Mouse (Mus musculus) liver, postnatal 0 days (tissue): ENCODE data around the gene Itga1. TPM values are rescaled to one million over a fixed set of nuclear protein-coding genes. Genes with fewer than 3 reads are reported as not detected.

Experiments used
- ATAC-seq: fragments of 200-750 bp; cut with Nextera tagmentation; 2 replicates; pipeline ENCODE4 v1.8.0; 2017; ENCODE audit warnings: mild to moderate bottlenecking, moderate library complexity
- DNase-seq: peaks from one replicate; pipeline ENCODE4 v3.0.0-alpha.2; 2016
- H3K27ac ChIP-seq: fragments of 300-500 bp; sonication (generic); 2 replicates; pipeline ENCODE4 v1.5.1; 2014; ENCODE audit warnings: antibody characterized with exemption, moderate library complexity, mild to moderate bottlenecking, low read depth
- H3K27me3 ChIP-seq: fragments of 300-500 bp; sonication (generic); 2 replicates; pipeline ENCODE4 v1.6.1; 2014; ENCODE audit warnings: low read length, control low read depth, mixed read lengths; ENCODE audit not compliant: insufficient read depth
- H3K36me3 ChIP-seq: fragments of 300-500 bp; sonication (generic); replicated peaks from 2 replicates; pipeline ENCODE4 v1.6.1; 2014; ENCODE audit warnings: mild to moderate bottlenecking, control low read depth, low read length, moderate library complexity, mixed read lengths; ENCODE audit not compliant: insufficient read depth
- H3K4me1 ChIP-seq: fragments of 300-500 bp; sonication (generic); 2 replicates; pipeline ENCODE4 v1.6.1; 2014; ENCODE audit warnings: antibody characterized with exemption, mild to moderate bottlenecking, control low read depth; ENCODE audit not compliant: insufficient read depth
- H3K4me2 ChIP-seq: fragments of 300-500 bp; sonication (generic); 2 replicates; pipeline ENCODE4 v1.6.1; 2014; ENCODE audit warnings: low read depth, mild to moderate bottlenecking, low read length, moderate library complexity, mixed read lengths
- H3K4me3 ChIP-seq: fragments of 300-500 bp; sonication (generic); 2 replicates; pipeline ENCODE4 v1.5.1; 2014; ENCODE audit warnings: low read depth, low read length
- H3K9ac ChIP-seq: fragments of 300-500 bp; sonication (generic); replicated peaks from 2 replicates; pipeline ENCODE4 v1.6.1; 2014; ENCODE audit warnings: mild to moderate bottlenecking, moderate library complexity
- H3K9me3 ChIP-seq: fragments of 300-500 bp; sonication (generic); 2 replicates; pipeline ENCODE4 v1.6.1; 2016; ENCODE audit warnings: mild to moderate bottlenecking, control low read depth, low read length, mixed read lengths
- CTCF ChIP-seq: sonication (generic); IDR thresholded peaks from 2 replicates; pipeline ENCODE4 v1.5.1; 2016; ENCODE audit warnings: antibody characterized with exemption, low read depth
- EP300 ChIP-seq: IDR thresholded peaks from 2 replicates; pipeline ENCODE4 v1.6.1; 2016; ENCODE audit warnings: antibody characterized with exemption, low read depth, mild to moderate bottlenecking
- WGBS: fragments of 180-500 bp; shearing (Covaris S2); extraction: QIAGEN DNeasy Blood & Tissue Kit; methylation state at CpG from one replicate; pipeline ENCODE4 v1.1.7; 2014; ENCODE audit not compliant: insufficient replicate concordance; 5-methylcytosine and 5-hydroxymethylcytosine counted together
- polyA plus RNA-seq: library from polyadenylated mRNA; unstranded; fragments of >200 nt; fragmentation: Nextera tagmentation; extraction: Ambion mirVana; gene quantifications from 2 replicates; pipeline ENCODE4 v1.2.1, GENCODE M21; 2015

The Itga1 gene
- polyA plus RNA-seq, 1 experiment from 2014 or later: 5.9 TPM

- Histone ChIP-seq H3K9me3 (no peaks in the 10 kb centered on the region), H3K4me3 (no peak overlapping the region), H3K36me3 (no peaks in the 10 kb centered on the region), H3K27me3 (no peaks in the 10 kb centered on the region), H3K4me2 (no peak overlapping the region), H3K27ac (no peak overlapping the region), H3K9ac (no peak overlapping the region), H3K4me1 (no peaks in the 10 kb centered on the region)
- WGBS: 34% methylated on average over 6 of the region's 6 CpGs
- ATAC-seq (no peak), DNase-seq (no peak)
- no peak for TF ChIP-seq CTCF
- TF ChIP-seq EP300: no peak
Measured at GRCm38 (mm10) chr13:115011547-115011946, 90.2 kb downstream of the Itga1 start.

DNA sequence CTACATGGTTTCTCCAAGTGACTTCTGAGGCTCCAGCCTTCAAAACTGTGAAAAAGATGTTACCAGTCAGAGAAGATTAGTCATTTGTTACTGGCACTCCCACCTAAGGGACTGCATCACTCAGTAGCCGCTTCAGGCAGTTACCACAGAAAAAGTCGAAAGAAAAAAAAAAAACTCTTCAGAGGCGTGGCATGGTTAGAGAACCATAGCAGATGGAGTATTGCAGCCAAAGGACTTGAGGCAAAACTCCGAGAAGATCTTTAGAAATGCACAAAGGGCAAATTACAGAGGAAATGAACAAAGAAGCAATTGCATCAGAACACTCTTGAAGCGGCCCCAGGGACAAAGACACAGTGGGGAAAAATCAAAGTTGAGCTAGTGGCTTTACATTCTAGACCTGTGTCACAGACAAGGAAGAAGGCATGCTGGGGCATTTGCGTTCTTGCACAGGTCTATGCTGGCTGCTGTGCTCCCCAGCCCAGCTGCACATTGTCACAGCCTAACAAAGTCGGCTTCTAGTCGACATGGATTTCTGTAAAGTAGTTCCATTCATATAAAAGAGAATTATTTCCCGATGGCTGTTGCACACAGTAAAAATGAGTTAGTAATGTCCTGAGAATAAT lies 95.4 kb downstream of the Itga1 start:
- no peak overlapping the region for H3K27ac ChIP-seq
- no peak overlapping the region for H3K9ac ChIP-seq
- TF ChIP-seq CTCF (no peak), EP300 (no peak)
- no peak overlapping the region for H3K4me3 ChIP-seq
- DNase-seq (no peak), ATAC-seq (no peak)
- 0 out of 2 replicates have a peak, but pooled peaks cover under 1% of the 10 kb centered on the region for H3K36me3 ChIP-seq
- H3K9me3 ChIP-seq: no peaks in the 10 kb centered on the region
- no peaks in the 10 kb centered on the region for H3K27me3 ChIP-seq
- no peak overlapping the region for H3K4me2 ChIP-seq
- WGBS: 63% methylated on average over 9 of the region's 9 CpGs
- H3K4me1 ChIP-seq: no peaks in the 10 kb centered on the region

DNA sequence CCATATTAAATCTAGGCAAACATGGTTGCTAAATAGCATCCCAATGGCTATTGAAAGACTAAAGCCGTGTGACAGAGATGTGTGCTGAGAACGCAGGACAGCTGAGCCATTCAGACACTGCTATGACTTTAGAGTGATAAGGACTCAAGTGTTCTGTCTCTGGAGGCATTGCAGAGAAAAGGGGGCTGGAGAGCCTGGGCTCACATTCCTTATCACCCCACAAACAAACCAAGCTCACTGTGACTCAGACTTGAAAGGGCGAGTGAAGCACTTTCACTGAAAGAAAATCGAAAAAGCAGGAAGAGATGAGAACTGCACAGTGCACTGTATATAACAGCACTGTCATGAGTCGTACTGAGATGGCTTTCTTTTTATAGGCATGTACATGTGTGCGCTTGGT lies 96.4 kb downstream of the Itga1 start:
- no peak for ATAC-seq
- H3K4me3 ChIP-seq: no peak overlapping the region

GRCm38 (mm10) chr13:115003444-115004053 lies 98.2 kb downstream of the Itga1 start:
- Histone ChIP-seq H3K27ac (no peak overlapping the region), H3K36me3 (0 out of 2 replicates have a peak, but pooled peaks cover 6% of the 10 kb centered on the region), H3K4me1 (no peaks in the 10 kb centered on the region), H3K4me3 (no peak overlapping the region), H3K9me3 (peaks cover 3% of the 10 kb centered on the region; the same call in 1 of the 2 replicates), H3K4me2 (no peak overlapping the region), H3K27me3 (no peaks in the 10 kb centered on the region), H3K9ac (no peak overlapping the region)
- 48% methylated on average over 7 of the region's 7 CpGs for WGBS
- ATAC-seq (peak; percentile 48; the same call in 1 of the 2 replicates), DNase-seq (no peak)
- TF ChIP-seq CTCF (peak; percentile 62), EP300 (no peak)

More for the DNA sequence above, 96.4 kb downstream of the Itga1 start:
- TF ChIP-seq CTCF (no peak), EP300 (no peak)
- Histone ChIP-seq H3K4me2 (no peak overlapping the region), H3K27ac (no peak overlapping the region), H3K9ac (no peak overlapping the region), H3K27me3 (no peaks in the 10 kb centered on the region), H3K36me3 (0 out of 2 replicates have a peak, but pooled peaks cover 6% of the 10 kb centered on the region), H3K4me1 (no peaks in the 10 kb centered on the region), H3K9me3 (no peaks in the 10 kb centered on the region)
- no peak for DNase-seq
- WGBS: 45% methylated on average over 6 of the region's 6 CpGs

DNA sequence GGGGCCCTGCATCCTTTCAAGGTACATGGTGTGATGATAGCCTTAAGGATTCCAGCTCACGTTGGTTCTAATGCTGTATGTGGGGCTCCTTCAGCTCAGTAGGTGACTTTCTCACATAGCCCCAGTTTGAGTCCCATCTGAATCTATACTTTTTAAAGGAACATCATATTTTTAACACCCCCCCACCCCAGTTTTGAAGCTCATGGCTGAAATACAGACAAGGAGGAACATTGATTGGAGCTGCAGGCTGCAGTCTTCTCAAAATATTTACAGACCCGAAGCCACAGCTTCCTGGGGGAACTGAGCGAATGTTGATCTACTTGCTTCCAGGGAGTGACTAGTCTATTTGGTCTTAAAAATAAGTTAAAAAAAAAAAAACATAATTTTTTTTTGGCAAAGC lies 98.9 kb downstream of the Itga1 start:
- Histone ChIP-seq H3K36me3 (0 out of 2 replicates have a peak, but pooled peaks cover 6% of the 10 kb centered on the region), H3K9ac (no peak overlapping the region), H3K27me3 (no peaks in the 10 kb centered on the region), H3K27ac (no peak overlapping the region), H3K4me3 (no peak overlapping the region), H3K4me2 (no peak overlapping the region), H3K4me1 (no peaks in the 10 kb centered on the region), H3K9me3 (peaks cover 3% of the 10 kb centered on the region; the same call in 1 of the 2 replicates)
- WGBS: 55% methylated on average over 3 of the region's 3 CpGs
- no peak for TF ChIP-seq CTCF
- TF ChIP-seq EP300: no peak
- no peak for DNase-seq
- no peak for ATAC-seq

- TF ChIP-seq CTCF (no peak), EP300 (no peak)
- Histone ChIP-seq H3K9me3 (peaks cover 3% of the 10 kb centered on the region; the same call in 1 of the 2 replicates), H3K36me3 (0 out of 2 replicates have a peak, but pooled peaks cover 6% of the 10 kb centered on the region), H3K27ac (no peak overlapping the region), H3K9ac (no peak overlapping the region), H3K4me3 (no peak overlapping the region), H3K27me3 (no peaks in the 10 kb centered on the region), H3K4me2 (no peak overlapping the region), H3K4me1 (no peaks in the 10 kb centered on the region)
- DNase-seq (no peak), ATAC-seq (no peak)
- 82% methylated on average over 5 of the region's 5 CpGs for WGBS
Measured at GRCm38 (mm10) chr13:115002155-115002554, 99.6 kb downstream of the Itga1 start.
